Mouse (Mus musculus): ENCODE data around the gene Slc25a28. TPM values are rescaled to one million over a fixed set of nuclear protein-coding genes. Genes with fewer than 3 reads are reported as not detected.

Slc25a28 gene
- polyA plus RNA-seq (2015; fragmentation: Nextera tagmentation; extraction: Ambion mirVana), result 20.9 and 21.3 TPM in 2 replicates

DNA sequence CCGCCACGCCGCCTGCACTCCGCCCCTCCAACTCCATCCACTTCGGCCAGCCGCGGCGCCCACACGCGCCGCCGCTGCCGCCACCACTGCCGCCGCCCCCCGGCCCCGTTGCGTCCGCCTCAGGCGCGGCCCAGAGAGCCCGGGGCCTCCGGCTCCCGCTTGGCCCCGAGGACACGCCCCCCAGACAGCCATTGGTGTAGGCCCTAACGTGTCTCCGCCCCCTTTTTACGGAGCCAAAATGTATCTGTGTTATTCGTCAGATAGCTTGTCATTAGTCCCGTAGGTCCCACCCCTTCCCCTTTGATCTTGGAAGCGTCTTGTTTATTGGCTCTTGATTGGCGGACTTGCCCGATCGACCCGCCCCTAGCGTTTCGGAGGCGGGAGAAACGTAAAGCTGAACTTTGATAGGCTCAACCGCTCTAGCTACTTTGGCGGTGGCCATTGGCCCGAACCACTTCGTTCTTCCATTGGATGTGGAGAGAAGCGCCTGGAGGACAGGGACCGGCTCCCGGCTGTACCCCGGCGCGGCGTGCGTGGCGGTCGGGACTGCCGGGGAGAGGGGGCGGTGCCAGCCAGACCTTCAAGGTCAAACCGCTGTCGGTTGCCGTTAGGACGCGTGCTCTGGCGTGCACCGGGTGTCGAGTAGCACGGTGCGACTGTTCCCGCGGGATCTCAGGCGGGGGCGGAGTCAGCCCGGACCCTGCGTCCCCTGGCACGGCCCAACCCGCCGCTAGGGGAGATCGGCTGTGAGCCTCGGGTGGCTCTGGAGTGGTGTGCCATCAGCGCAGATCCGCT, at the start of gene Slc25a28:
Gene Slc25a28 (minus strand): TSS at position 152 of the 795 bp plus-strand sequence.

GRCm38 (mm10) chr19:43689419-43690246, 15.0 kb upstream of the Slc25a28 start, which contains the start of gene Entpd7:
TSS of gene Entpd7 (plus strand) at chr19:43689672.

Small RNA genes within 50 kb of the gene (microRNA-seq; reads per million reads assigned to microRNA genes)
- gene Gm22646, result not detected

Other genes with a start within 250 kb of the Slc25a28 start
- gene Cnnm1, start 234.4 kb downstream of the Slc25a28 start, polyA plus RNA-seq (2015; fragmentation: Nextera tagmentation; extraction: Ambion mirVana), result 5.5 and 6.2 TPM in 2 replicates
- 138 and 152 TPM in 2 replicates for gene Got1, start 150.3 kb downstream of the Slc25a28 start, polyA plus RNA-seq (2015; fragmentation: Nextera tagmentation; extraction: Ambion mirVana)
- gene Nkx2-3, start 62.6 kb downstream of the Slc25a28 start, polyA plus RNA-seq (2015; fragmentation: Nextera tagmentation; extraction: Ambion mirVana), result not detected in 2 replicates
- 8.9 and 9.6 TPM in 2 replicates for gene Entpd7, start 14.8 kb upstream of the Slc25a28 start, polyA plus RNA-seq (2015; fragmentation: Nextera tagmentation; extraction: Ambion mirVana)
- 8.7 and 8.9 TPM in 2 replicates for gene Cutc, start 78.1 kb upstream of the Slc25a28 start, polyA plus RNA-seq (2015; fragmentation: Nextera tagmentation; extraction: Ambion mirVana)
- gene Cox15, start 78.1 kb upstream of the Slc25a28 start, polyA plus RNA-seq (2015; fragmentation: Nextera tagmentation; extraction: Ambion mirVana), result 8.6 and 10.0 TPM in 2 replicates
- gene Abcc2, start 107.3 kb upstream of the Slc25a28 start, polyA plus RNA-seq (2015; fragmentation: Nextera tagmentation; extraction: Ambion mirVana), result 0.27 and 0.28 TPM in 2 replicates

All from neural tube, postnatal 0 days (tissue).